Mouse (Mus musculus) kidney, postnatal 0 days (tissue): ENCODE results near the gene Zmym1. TPM values are rescaled to one million over a fixed set of nuclear protein-coding genes. Genes with fewer than 3 reads are reported as not detected.
"Not testable (repeated sequence)": the region's sequence is repeated elsewhere in the genome, so short reads cannot be mapped to it uniquely, and the experiment has no call there.

Source experiments
- ATAC-seq: fragments of 200-750 bp; cut with Nextera tagmentation; replicated peaks from 2 replicates; pipeline ENCODE4 v1.8.0; 2017; ENCODE audit warnings: low read depth, moderate number of reproducible peaks, moderate TSS enrichment, moderate library complexity; ENCODE audit not compliant: low FRiP score
- DNase-seq: peaks from one replicate; pipeline ENCODE4 v3.0.0-alpha.2; 2016; ENCODE audit warnings: low spot score
- H3K27ac ChIP-seq: fragments of 300-500 bp; sonication (generic); 2 replicates; pipeline ENCODE4 v1.5.1; 2014; ENCODE audit warnings: mild to moderate bottlenecking
- H3K27me3 ChIP-seq: fragments of 300-500 bp; sonication (generic); 2 replicates; pipeline ENCODE4 v1.6.1; 2014; ENCODE audit warnings: low read length, mixed read lengths; ENCODE audit not compliant: insufficient read depth
- H3K36me3 ChIP-seq: fragments of 300-500 bp; sonication (generic); 2 replicates; pipeline ENCODE4 v1.6.1; 2014; ENCODE audit warnings: low read length, mixed read lengths; ENCODE audit not compliant: insufficient read depth
- H3K4me1 ChIP-seq: fragments of 300-500 bp; sonication (generic); replicated peaks from 2 replicates; pipeline ENCODE4 v1.6.1; 2014; ENCODE audit warnings: antibody characterized with exemption, low read length, mixed read lengths; ENCODE audit not compliant: insufficient read depth
- H3K4me2 ChIP-seq: fragments of 300-500 bp; sonication (generic); 2 replicates; pipeline ENCODE4 v1.6.1; 2014; ENCODE audit warnings: mild to moderate bottlenecking, low read length, moderate library complexity, mixed read lengths
- H3K4me3 ChIP-seq: fragments of 300-500 bp; sonication (generic); replicated peaks from 2 replicates; pipeline ENCODE4 v1.5.1; 2014; ENCODE audit warnings: low read depth, low read length
- H3K9ac ChIP-seq: fragments of 300-500 bp; sonication (generic); 2 replicates; pipeline ENCODE4 v1.6.1; 2014; ENCODE audit warnings: low read depth, low read length
- H3K9me3 ChIP-seq: fragments of 300-500 bp; sonication (generic); replicated peaks from 2 replicates; pipeline ENCODE4 v1.6.1; 2016; ENCODE audit warnings: low read length, inconsistent platforms, mixed read lengths
- CTCF ChIP-seq: IDR thresholded peaks from 2 replicates; pipeline ENCODE4 v1.5.1; 2016; ENCODE audit warnings: antibody characterized with exemption, low read depth, mild to moderate bottlenecking, moderate library complexity
- WGBS: fragments of 180-500 bp; shearing (Covaris S2); extraction: QIAGEN DNeasy Blood & Tissue Kit; methylation state at CpG from one replicate; pipeline ENCODE4 v1.1.7; 2014; 5-methylcytosine and 5-hydroxymethylcytosine counted together
- polyA plus RNA-seq: library from polyadenylated mRNA; unstranded; fragments of >200 nt; fragmentation: Nextera tagmentation; extraction: Ambion mirVana; gene quantifications from 2 replicates; pipeline ENCODE4 v1.2.1, GENCODE M21; 2015

Zmym1 gene
- polyA plus RNA-seq, 1 experiment from 2014 or later: 12.6 TPM

DNA sequence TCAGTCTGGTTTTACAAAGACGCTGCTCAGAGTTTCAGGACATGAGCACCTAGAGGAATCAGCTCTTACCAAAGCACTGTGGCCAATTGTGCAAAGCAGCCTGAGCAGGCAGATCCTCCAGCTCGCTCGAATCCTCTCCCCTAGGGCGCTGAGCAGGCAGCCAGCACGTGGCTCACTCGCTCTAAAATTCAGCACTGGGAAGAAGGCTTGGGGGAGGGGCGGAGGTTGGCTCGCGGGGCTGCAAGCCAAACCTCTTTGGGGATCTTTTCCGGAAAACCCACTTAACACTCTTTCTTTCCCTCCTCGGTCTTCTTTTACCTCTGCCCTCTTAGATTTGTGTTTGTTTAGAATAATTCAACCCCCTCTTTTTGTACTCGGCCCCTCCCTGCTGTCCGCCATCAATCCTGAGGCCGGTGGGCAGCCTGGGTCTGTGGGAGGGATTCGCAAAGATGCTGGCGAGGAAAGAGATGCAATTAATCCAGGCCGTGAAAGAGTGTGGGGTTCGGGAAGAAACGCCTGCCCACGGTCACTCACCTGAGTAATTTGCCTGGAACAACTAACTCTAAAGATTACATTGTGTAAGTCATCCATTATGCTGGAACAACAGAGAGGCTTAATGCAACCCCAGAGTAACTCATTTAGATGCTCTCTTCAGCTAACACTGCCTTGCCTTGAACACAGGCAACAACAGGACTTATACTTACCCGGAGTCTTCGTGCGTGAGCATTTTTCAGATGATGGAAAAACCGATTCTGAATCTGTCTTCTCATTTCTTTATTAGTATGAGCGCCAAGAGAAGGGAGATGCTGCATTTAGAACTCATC lies 55.6 kb downstream of the Zmym1 start:
- DNase-seq (peak; percentile 71), ATAC-seq (no peak)
- Histone ChIP-seq H3K36me3 (no peaks in the 10 kb centered on the region), H3K4me3 (peak overlapping the region; percentile 18), H3K9ac (peak overlapping the region; percentile 32; the same call in 1 of the 2 replicates), H3K4me2 (peak overlapping the region; percentile 56), H3K27me3 (no peaks in the 10 kb centered on the region), H3K4me1 (0 out of 2 replicates have a peak, but pooled peaks cover 3% of the 10 kb centered on the region), H3K27ac (no peak overlapping the region), H3K9me3 (no peaks in the 10 kb centered on the region)
- no peak for TF ChIP-seq CTCF
- WGBS: 18% methylated on average over 25 of the region's 25 CpGs

DNA sequence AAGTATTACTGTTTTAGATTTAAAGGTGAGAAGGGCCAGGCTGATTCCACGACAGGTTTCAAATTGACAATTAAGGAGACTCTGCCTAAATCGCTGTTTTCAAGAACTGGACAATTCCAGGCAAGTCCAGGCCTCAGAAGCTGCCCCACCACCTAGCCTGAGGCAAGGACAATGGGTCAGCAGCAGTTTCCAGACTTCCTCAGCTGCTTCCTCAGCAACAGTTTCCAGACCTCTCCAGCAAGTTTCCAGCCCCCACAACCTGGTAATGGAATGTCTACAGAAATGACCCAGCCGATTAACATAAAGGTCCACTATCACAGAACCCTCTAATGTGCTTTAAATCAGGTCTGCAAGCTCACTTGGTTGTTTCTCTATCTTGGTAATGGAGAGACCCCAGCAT lies 56.6 kb downstream of the Zmym1 start:
- H3K27me3 ChIP-seq: no peaks in the 10 kb centered on the region
- H3K36me3 ChIP-seq: no peaks in the 10 kb centered on the region
- no peaks in the 10 kb centered on the region for H3K9me3 ChIP-seq
- TF ChIP-seq CTCF: no peak
- 0 out of 2 replicates have a peak, but pooled peaks cover 3% of the 10 kb centered on the region for H3K4me1 ChIP-seq
- DNase-seq (no peak), ATAC-seq (no peak)
- H3K4me2 ChIP-seq: no peak overlapping the region
- no peak overlapping the region for H3K9ac ChIP-seq
- no peak overlapping the region for H3K4me3 ChIP-seq
- H3K27ac ChIP-seq: no peak overlapping the region
- whole genome bisulfite sequencing: 84% methylated on average over 3 of the region's 3 CpGs

DNA sequence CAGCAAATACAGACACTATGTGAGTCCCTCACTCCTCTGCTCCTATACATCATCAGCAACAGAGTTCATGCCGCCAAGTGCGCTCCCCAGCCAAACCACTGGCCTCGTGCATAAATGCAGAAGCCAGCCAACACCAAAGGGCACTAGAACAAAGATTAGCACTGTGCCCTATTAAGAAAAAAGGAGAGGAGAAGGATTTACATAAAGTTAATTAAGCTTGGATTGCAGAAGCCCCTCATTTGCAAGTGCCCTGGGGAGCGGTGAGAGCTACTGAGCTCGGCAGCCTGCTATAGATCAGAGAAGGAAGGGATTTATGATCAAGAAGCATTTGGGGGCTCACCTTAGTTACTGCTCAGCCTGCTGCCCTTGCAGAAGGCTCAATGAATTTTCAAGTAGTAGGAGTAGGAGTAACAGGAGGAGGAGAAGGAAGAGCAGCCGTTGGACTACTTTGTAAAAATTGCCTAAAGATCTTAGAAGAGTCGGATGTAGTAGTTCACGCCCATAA lies 60.3 kb downstream of the Zmym1 start:
- no peaks in the 10 kb centered on the region for H3K27me3 ChIP-seq
- H3K4me2 ChIP-seq: no peak overlapping the region
- H3K9ac ChIP-seq: no peak overlapping the region
- DNase-seq: no peak
- H3K4me3 ChIP-seq: no peak overlapping the region
- no peak for ATAC-seq
- no peak for TF ChIP-seq CTCF
- 0 out of 2 replicates have a peak, but pooled peaks cover 3% of the 10 kb centered on the region for H3K4me1 ChIP-seq
- no peak overlapping the region for H3K27ac ChIP-seq
- no peaks in the 10 kb centered on the region for H3K36me3 ChIP-seq
- H3K9me3 ChIP-seq: no peaks in the 10 kb centered on the region
- 30% methylated on average over 8 of the region's 8 CpGs for WGBS

DNA sequence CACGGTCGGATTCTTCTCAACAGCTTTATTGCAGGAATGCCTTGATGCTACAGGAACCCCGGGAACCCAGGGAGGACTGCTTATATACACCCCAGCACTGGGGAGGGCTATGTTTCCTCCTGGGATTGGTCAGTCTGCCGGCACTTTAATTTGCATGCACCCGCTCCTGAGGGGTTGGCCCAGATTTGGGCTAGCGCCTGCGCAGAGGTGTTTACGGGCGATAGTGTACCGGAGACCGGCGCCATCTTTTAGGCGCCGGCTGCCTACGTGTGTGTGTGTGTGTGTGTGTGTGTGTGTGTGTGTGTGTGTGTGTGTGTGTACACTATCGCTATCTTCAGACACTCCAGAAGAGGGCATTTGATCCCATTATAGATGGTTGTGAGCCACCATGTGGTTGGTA lies 61.6 kb downstream of the Zmym1 start:
- not testable (repeated sequence) for ATAC-seq, H3K27ac ChIP-seq, H3K27me3 ChIP-seq, H3K9ac ChIP-seq, H3K4me1 ChIP-seq, H3K36me3 ChIP-seq, H3K4me2 ChIP-seq, DNase-seq, H3K9me3 ChIP-seq, H3K4me3 ChIP-seq
- WGBS: 96% methylated on average over 16 of the region's 16 CpGs

Other genes starting within 250 kb of the Zmym1 start
- gene Zmym4, start 93.0 kb downstream of the Zmym1 start, polyA plus RNA-seq: 14.8 and 17.3 TPM in 2 replicates
- 89.6 and 98.1 TPM in 2 replicates for gene Sfpq, start 39.8 kb downstream of the Zmym1 start, polyA plus RNA-seq
- 12.0 and 12.8 TPM in 2 replicates for gene Zmym6, start 16.2 kb upstream of the Zmym1 start, polyA plus RNA-seq
- gene Tmem35b, start 62.5 kb upstream of the Zmym1 start, polyA plus RNA-seq: 33.2 and 33.7 TPM in 2 replicates
- 0.24 and 0.37 TPM in 2 replicates for gene Dlgap3, start 108.1 kb upstream of the Zmym1 start, polyA plus RNA-seq
- 67.5 and 72.2 TPM in 2 replicates for gene Smim12, start 182.6 kb upstream of the Zmym1 start, polyA plus RNA-seq